Mouse (Mus musculus) stomach, postnatal 0 days (tissue): Measurements from ENCODE around the gene Paics.

ENCODE experiments used
- CTCF ChIP-seq: IDR thresholded peaks from 2 replicates; pipeline ENCODE4 v1.5.1; 2016; ENCODE audit warnings: antibody characterized with exemption, low read depth, mild to moderate bottlenecking, moderate library complexity
- EP300 ChIP-seq: optimal IDR thresholded peaks from 2 replicates; pipeline ENCODE3; 2016; ENCODE audit warnings: antibody characterized with exemption

DNA sequence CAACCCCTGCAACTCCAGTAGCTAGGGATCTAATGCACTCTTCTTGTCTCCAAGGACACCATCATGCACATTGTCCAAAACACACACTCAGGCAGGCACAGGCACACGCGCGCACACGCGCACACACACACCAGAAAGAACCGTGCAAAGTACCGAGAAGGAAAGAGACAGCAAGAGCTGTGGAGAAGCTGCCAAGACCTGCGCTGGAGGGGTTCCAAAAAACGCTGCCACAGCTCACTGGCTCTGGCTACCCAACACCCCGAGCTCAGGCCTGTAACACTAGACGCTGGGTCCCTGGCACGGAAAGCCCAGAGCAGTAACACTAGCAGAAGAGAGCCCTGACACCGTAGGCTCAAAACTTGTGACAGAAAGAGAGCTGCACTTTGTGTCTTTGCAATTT is 27.7 kb upstream of the Paics start:
- TF ChIP-seq CTCF (no peak), EP300 (no peak)
